Mouse (Mus musculus): ENCODE measurements around the gene Hist1h1e.
"Not testable (repeated sequence)": the region's sequence is repeated elsewhere in the genome, so short reads cannot be mapped to it uniquely, and the experiment has no call there.

Hist1h1e gene

GRCm38 (mm10) chr13:23593051-23593770, 29.1 kb downstream of the Hist1h1e start:
- in situ Hi-C loops (cut with MboI; ENCODE audit: low sequenced_read_pairs) = loop anchor here (10.0 kb wide), 1 partner anchor 158 kb away; no protein-coding TSS in a partner anchor

GRCm38 (mm10) chr13:23592614-23593013, 29.7 kb downstream of the Hist1h1e start:
- in situ Hi-C loops (cut with MboI; ENCODE audit: low sequenced_read_pairs) = loop anchor here (10.0 kb wide), 1 partner anchor 158 kb away; no protein-coding TSS in a partner anchor

- in situ Hi-C loops (cut with MboI; ENCODE audit: low sequenced_read_pairs) = loop anchor here (10.0 kb wide), 1 partner anchor 157 kb away; no protein-coding TSS in a partner anchor
Observed at GRCm38 (mm10) chr13:23591886-23592285, 30.5 kb downstream of the Hist1h1e start.

- in situ Hi-C loops (cut with MboI; ENCODE audit: low sequenced_read_pairs) = loop anchor here (10.0 kb wide), 1 partner anchor 156 kb away; no protein-coding TSS in a partner anchor
Observed at GRCm38 (mm10) chr13:23591206-23591605, 31.2 kb downstream of the Hist1h1e start.

- in situ Hi-C loops (cut with MboI; ENCODE audit: low sequenced_read_pairs) = no loop called here
Observed at GRCm38 (mm10) chr13:23586940-23587225, 35.5 kb downstream of the Hist1h1e start.

GRCm38 (mm10) chr13:23586099-23586939, 36.0 kb downstream of the Hist1h1e start:
- in situ Hi-C loops (cut with MboI; ENCODE audit: low sequenced_read_pairs) = no loop called here

- in situ Hi-C loops (cut with MboI; ENCODE audit: low sequenced_read_pairs) = not testable (repeated sequence)
Observed at GRCm38 (mm10) chr13:23585442-23586098, 36.8 kb downstream of the Hist1h1e start.

- in situ Hi-C loops (cut with MboI; ENCODE audit: low sequenced_read_pairs) = no loop called here
Observed at GRCm38 (mm10) chr13:23585029-23585441, 37.3 kb downstream of the Hist1h1e start.

GRCm38 (mm10) chr13:23584331-23584730, 38.0 kb downstream of the Hist1h1e start:
- in situ Hi-C loops (cut with MboI; ENCODE audit: low sequenced_read_pairs) = no loop called here

- in situ Hi-C loops (cut with MboI; ENCODE audit: low sequenced_read_pairs) = no loop called here
Observed at GRCm38 (mm10) chr13:23583387-23584068, 38.8 kb downstream of the Hist1h1e start.

GRCm38 (mm10) chr13:23582219-23583056, 39.9 kb downstream of the Hist1h1e start:
- in situ Hi-C loops (cut with MboI; ENCODE audit: low sequenced_read_pairs) = no loop called here

- in situ Hi-C loops (cut with MboI; ENCODE audit: low sequenced_read_pairs) = no loop called here
Observed at GRCm38 (mm10) chr13:23581408-23582218, 40.7 kb downstream of the Hist1h1e start, which contains the start of gene Hist1h4d. TSS of gene Hist1h4d (plus strand) at chr13:23581598.

GRCm38 (mm10) chr13:23577835-23578234, 44.5 kb downstream of the Hist1h1e start:
- in situ Hi-C loops (cut with MboI; ENCODE audit: low sequenced_read_pairs) = no loop called here

GRCm38 (mm10) chr13:23576906-23577639, 45.3 kb downstream of the Hist1h1e start:
- in situ Hi-C loops (cut with MboI; ENCODE audit: low sequenced_read_pairs) = no loop called here

GRCm38 (mm10) chr13:23576351-23576881, 45.9 kb downstream of the Hist1h1e start:
- in situ Hi-C loops (cut with MboI; ENCODE audit: low sequenced_read_pairs) = no loop called here

GRCm38 (mm10) chr13:23575864-23576313, 46.5 kb downstream of the Hist1h1e start:
- in situ Hi-C loops (cut with MboI; ENCODE audit: low sequenced_read_pairs) = not testable (repeated sequence)

GRCm38 (mm10) chr13:23575271-23575851, 47.0 kb downstream of the Hist1h1e start, which contains the start of gene Hist1h3d:
TSS of gene Hist1h3d (plus strand) at chr13:23575763.
- in situ Hi-C loops (cut with MboI; ENCODE audit: low sequenced_read_pairs) = no loop called here

All from CH12F3 (cell line).